Mouse (Mus musculus) erythroblast, embryonic 14.5 days (primary cell): ENCODE results near the gene Ankrd61.

Experiments
- GATA1 ChIP-seq: IDR thresholded peaks from 2 replicates; pipeline ENCODE4 v1.6.1; 2012; ENCODE audit warnings: low read length, inconsistent platforms, mixed read lengths
- TAL1 ChIP-seq: IDR thresholded peaks from 3 replicates; pipeline ENCODE4 v1.6.1; 2012; ENCODE audit warnings: low read length, inconsistent platforms, mixed read lengths

GRCm38 (mm10) chr5:143931863-143932580, 34.5 kb upstream of the Ankrd61 start:
- TF ChIP-seq GATA1 (no peak), TAL1 (no peak)
